Mouse (Mus musculus): Measurements from ENCODE around the gene Fam151b.

DNA sequence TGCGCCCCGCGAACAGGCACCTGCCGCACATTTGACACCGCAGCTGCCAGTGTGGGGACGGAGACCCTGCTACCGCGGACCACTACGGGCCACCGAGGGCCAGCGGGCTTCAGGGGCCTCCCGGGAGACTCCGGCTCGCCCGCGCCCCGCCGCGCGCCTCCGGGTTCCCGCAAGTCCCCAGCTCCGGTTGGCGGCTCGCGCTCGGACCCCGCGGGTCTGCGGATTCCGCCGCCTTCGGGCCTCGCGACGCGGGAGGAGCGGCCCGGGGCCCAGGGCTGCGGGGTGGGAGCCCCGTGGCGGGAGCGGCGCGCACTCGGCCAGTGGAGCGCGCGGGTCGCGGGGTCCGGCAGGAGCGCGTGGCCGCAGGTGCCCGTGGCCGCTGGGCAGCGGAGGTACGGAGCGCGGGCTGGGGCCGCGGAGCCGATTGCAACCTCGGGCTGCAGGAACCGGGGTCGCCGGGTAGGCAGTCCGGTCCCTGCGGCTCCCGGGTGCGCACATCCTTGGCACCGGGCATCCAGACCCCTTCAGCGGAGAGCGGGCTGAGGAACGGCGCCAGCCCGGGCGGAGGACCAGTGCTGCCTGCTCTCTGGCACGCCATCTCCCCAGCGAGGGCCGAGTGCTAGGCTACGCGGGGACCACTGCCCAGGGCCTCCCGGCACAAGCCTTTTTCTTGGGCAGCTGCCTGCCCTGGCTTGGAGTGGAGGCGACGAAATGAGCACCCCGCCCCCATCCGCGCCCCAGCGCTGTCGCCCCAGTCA is 57.3 kb downstream of the Fam151b start:
- TF ChIP-seq POLR2A (IDR thresholded peaks at IDR 0.05; ENCODE audit: extremely low read depth, insufficient read depth, low read length) (no peak), CTCF (IDR thresholded peaks at IDR 0.05; ENCODE audit: low read depth, low read length) (no peak)
